Mouse (Mus musculus) spleen, postnatal 0 days (tissue): ENCODE results near the gene Dio2. TPM values are rescaled to one million over a fixed set of nuclear protein-coding genes. Genes with fewer than 3 reads are reported as not detected.

ENCODE experiments used
- polyA plus RNA-seq: library from polyadenylated mRNA; unstranded; fragments of >200 nt; fragmentation: Nextera tagmentation; extraction: Ambion mirVana; gene quantifications from 2 replicates; pipeline ENCODE4 v1.2.1, GENCODE M21; 2015

The Dio2 gene
- polyA plus RNA-seq = 0.05 and 0.16 TPM in 2 replicates

DNA sequence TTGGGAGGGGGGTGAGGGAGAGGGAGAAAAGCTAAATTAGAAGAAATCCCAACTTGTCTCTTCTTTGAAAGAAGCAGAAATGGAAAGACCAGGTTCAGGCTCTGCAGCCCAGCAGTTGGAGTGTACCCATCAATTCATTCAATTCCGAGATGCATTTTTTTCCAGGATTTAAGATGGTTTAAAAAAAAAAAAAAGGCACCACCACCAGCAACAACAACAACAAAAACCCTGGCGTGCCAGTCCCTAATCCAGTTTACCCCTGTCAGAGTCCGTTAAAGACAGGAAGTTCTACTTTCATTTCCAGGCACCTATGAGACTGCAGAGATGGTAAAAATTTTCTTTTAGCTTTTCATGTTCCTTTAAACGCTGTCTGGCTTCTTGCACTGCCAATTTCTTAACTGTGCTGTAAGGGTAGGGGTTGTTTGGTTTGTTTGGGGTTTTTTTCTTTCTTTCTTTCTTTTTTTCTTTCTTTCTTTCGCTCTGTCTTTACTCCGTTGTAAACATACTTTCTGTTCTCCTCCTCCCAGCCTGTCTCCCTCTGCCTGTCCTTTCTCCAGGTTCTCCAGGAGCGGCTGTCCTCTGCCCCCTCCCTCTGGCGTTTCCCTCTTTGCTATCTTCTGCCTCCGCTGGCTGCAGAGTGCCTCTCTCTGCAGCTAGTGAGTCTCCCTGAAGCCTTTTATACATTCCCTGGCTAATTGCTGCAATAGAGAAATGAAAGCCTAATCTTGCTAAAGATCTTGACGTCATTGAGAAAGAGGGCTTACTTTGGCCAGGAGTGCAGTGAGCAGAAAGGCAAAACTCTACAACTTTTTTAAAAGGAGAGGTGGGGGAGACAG, at the start of gene Dio2:
Dio2 (minus strand) TSS at position 51 of the 836 bp plus-strand sequence.

